Mouse (Mus musculus) right cerebral cortex, postnatal 14 days (tissue): ENCODE measurements at regions not wholly inside any gene's neighbourhood (a gene's known extent, or its start where the extent isn't known, plus 50 kb on each side); places are given as distances from the start of the nearest gene placed in this dataset.

Experiments
- DNase-seq: peaks from one replicate; pipeline ENCODE4 v3.0.0; 2022

GRCm38 (mm10) chr9:89788651-89789050 lies 50.4 kb upstream of the Ankrd34c start:
- no peak for DNase-seq
